ENCODE assay signal across 15 mouse cellular contexts in genomic region chr12:108455004-108455403, GRCm38 (mm10).
DNase-seq lines count a peak whose midpoint lies in the region; ATAC-seq and TF ChIP-seq lines count a peak whose summit lies in the region.
"Had no signal": no experiment of that assay in that cellular context is flagged by ENCODE, and none has a peak within 500 bp of the region (broad histone marks: within the 10 kb centered on the region; RNA-seq: fewer than 3 reads in every experiment).

No protein-coding gene starts in this region.

- no peak overlapping the region for H3K4me3 ChIP-seq in forebrain, postnatal 0 days (ENCODE audit: low read depth, low read length)
- H3K4me3 ChIP-seq: embryonic facial prominence, embryonic 13.5 days; heart, embryonic 15.5 days; midbrain, embryonic 10.5 days; neural tube, embryonic 12.5 days had no signal

- peaks cover 3% of the 10 kb centered on the region; the same call in 1 of the 2 replicates for H3K4me1 ChIP-seq in forebrain, postnatal 0 days (ENCODE audit: insufficient read depth)

- peak overlapping the region; percentile 1; the same call in 1 of the 2 replicates for H3K27ac ChIP-seq in forebrain, postnatal 0 days (ENCODE audit: low read depth, low read length)
- H3K27ac ChIP-seq: embryonic facial prominence, embryonic 13.5 days; heart, embryonic 15.5 days; midbrain, embryonic 10.5 days; neural tube, embryonic 12.5 days had no signal

- 63% methylated on average over 4 of the region's 4 CpGs for WGBS in forebrain, postnatal 0 days

- TF ChIP-seq CTCF in forebrain, postnatal 0 days (IDR thresholded peaks at IDR 0.05; ENCODE audit: low read depth), result no peak; the same call in 1 of the 2 replicates

- H3K9ac ChIP-seq in forebrain, postnatal 0 days, result no peak overlapping the region
- H3K9ac ChIP-seq: embryonic facial prominence, embryonic 13.5 days; heart, embryonic 15.5 days; neural tube, embryonic 12.5 days had no signal

- no peaks in the 10 kb centered on the region for H3K27me3 ChIP-seq in forebrain, postnatal 0 days (ENCODE audit: insufficient read depth, low read length)
- H3K27me3 ChIP-seq: embryonic facial prominence, embryonic 13.5 days; heart, embryonic 15.5 days; neural tube, embryonic 12.5 days had no signal

- no peaks in the 10 kb centered on the region for H3K9me3 ChIP-seq in forebrain, postnatal 0 days (ENCODE audit: low read length)
- H3K9me3 ChIP-seq: embryonic facial prominence, embryonic 13.5 days; heart, embryonic 15.5 days; midbrain, embryonic 10.5 days; neural tube, embryonic 12.5 days had no signal

- peak; percentile 66; the same call in 1 of the 2 replicates for ATAC-seq in forebrain, postnatal 0 days

- H3K4me2 ChIP-seq in forebrain, postnatal 0 days (ENCODE audit: low read depth), result no peak overlapping the region
- H3K4me2 ChIP-seq: embryonic facial prominence, embryonic 13.5 days; heart, embryonic 15.5 days; neural tube, embryonic 12.5 days had no signal

- H3K36me3 ChIP-seq in forebrain, postnatal 0 days (ENCODE audit: insufficient read depth), result 0 out of 2 replicates have a peak, but pooled peaks cover 6% of the 10 kb centered on the region

- DNase-seq in heart, adult 11 months, result peak; percentile 93
- no peak for DNase-seq in heart, adult 8-10 months (ENCODE audit: low spot score)
- DNase-seq in lung, postnatal 10 days, result peak; percentile 53
- DNase-seq in lung, adult 18-20 months, result no peak
- peak; percentile 82 for DNase-seq in cerebellum, adult 11-12 months
- peak; percentile 82 for DNase-seq in forebrain, postnatal 0 days
- DNase-seq in spleen, postnatal 36 days (ENCODE audit: low spot score in 2 of 2), result no peak
- no peak for DNase-seq in urinary bladder, postnatal 25 days (ENCODE audit: low spot score)
- DNase-seq: kidney, postnatal 10 days; lung, adult 2 months; right cerebral cortex, postnatal 14 days had no signal

Comparison
In these comparisons a context has a peak if more than half of its experiments do, and no peak if none do; other contexts are left out.
1. DNase-seq: peak in heart, adult 11 months (single experiment), lung, postnatal 10 days (single experiment), cerebellum, adult 11-12 months (single experiment) and forebrain, postnatal 0 days (single experiment); none in heart, adult 8-10 months (single experiment), lung, adult 18-20 months (0 of 2), spleen, postnatal 36 days (0 of 2) and urinary bladder, postnatal 25 days (single experiment).